Mouse (Mus musculus) kidney, adult 2 months (tissue): Measurements from ENCODE around the gene Trim72.

Source experiments
- CTCF ChIP-seq: fragments of 200-500 bp; conservative IDR thresholded peaks from 2 replicates; pipeline ENCODE4 v1.5.1; 2011; ENCODE audit warnings: low read depth, mild to moderate bottlenecking, control low read depth, low read length, moderate library complexity, mixed read lengths; ENCODE audit not compliant: insufficient read depth, insufficient read length
- POLR2A ChIP-seq: fragments of 200-500 bp; IDR thresholded peaks from one replicate; pipeline ENCODE4 v1.6.1; 2011; ENCODE audit warnings: low read depth, low read length, control low read depth

DNA sequence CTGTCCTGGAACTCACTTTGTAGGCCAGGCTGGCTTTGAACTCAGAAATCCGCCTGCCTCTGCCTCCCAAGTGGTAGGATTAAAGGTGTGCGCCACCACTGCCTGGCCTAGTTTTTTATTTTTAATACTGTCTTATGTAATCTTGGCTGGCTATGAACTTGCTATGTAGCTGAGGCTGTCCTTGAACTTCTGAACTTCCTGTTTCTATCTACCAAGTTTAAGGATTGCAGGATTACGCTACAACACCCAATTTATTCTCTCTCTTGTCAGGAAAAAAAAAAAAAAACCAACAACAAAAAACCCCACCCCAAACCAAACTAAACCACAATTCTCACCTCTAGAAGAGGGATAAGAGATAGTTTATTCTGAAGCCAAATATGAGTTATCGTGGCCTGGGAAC lies 29.9 kb downstream of the Trim72 start:
- no peak for TF ChIP-seq CTCF
- no peak for TF ChIP-seq POLR2A
